Mouse (Mus musculus) granulocyte monocyte progenitor cell, adult 5-6 weeks (primary cell): ENCODE measurements around the gene Klhl5. TPM values are rescaled to one million over a fixed set of nuclear protein-coding genes. Genes with fewer than 3 reads are reported as not detected.
A peak's percentile ranks its signal among the peaks of the same experiment; 100 is the strongest.

ENCODE experiments used
- ATAC-seq: replicated peaks from 2 replicates; pipeline ENCODE4 v1.8.0; 2016; ENCODE audit warnings: mild to moderate bottlenecking, moderate TSS enrichment, inconsistent platforms; ENCODE audit not compliant: poor library complexity, severe bottlenecking
- total RNA-seq, 2 experiments: library from RNA; stranded (forward) in 1 of 2; stranded (reverse) in 1 of 2; fragments of 200-712, 200-1000 nt in 1 of 2; fragments of >200 nt in 1 of 2; fragmentation: Nextera tagmentation in 1 of 2; gene quantifications; 2 replicates each; pipeline ENCODE4 v1.2.3; 2014 to 2017

Klhl5 gene
- total RNA-seq, 2 experiments from 2014 or later = 75.1 to 96.8 TPM

- ATAC-seq = no peak
These were observed 73.9 kb downstream of the Klhl5 start for GRCm38 (mm10) chr5:65181160-65181793.

GRCm38 (mm10) chr5:65181794-65182169, 74.4 kb downstream of the Klhl5 start:
- ATAC-seq = no peak

- ATAC-seq = no peak
These were observed 74.9 kb downstream of the Klhl5 start for GRCm38 (mm10) chr5:65182268-65182667.

- ATAC-seq = no peak
These were observed 84.3 kb downstream of the Klhl5 start for GRCm38 (mm10) chr5:65191601-65192000.

- no peak for ATAC-seq
These were observed 87.1 kb downstream of the Klhl5 start for GRCm38 (mm10) chr5:65194441-65194840.

- ATAC-seq = peak; percentile 99
These were observed 92.2 kb downstream of the Klhl5 start, which contains the start of gene Wdr19 for GRCm38 (mm10) chr5:65199346-65200128. Gene Wdr19, plus strand, starts transcription at chr5:65199696.

- ATAC-seq = no peak
These were observed 97.4 kb downstream of the Klhl5 start for GRCm38 (mm10) chr5:65204726-65205125.

- ATAC-seq = peak; percentile 79
These were observed 106.0 kb downstream of the Klhl5 start for GRCm38 (mm10) chr5:65213321-65213720.

Other genes with a start within 250 kb of the Klhl5 start
- gene Tlr1, start 174.0 kb upstream of the Klhl5 start, total RNA-seq (2014; fragmentation: Nextera tagmentation) = 11.1 and 11.3 TPM in 2 replicates
- gene Tlr1, start 174.0 kb upstream of the Klhl5 start, total RNA-seq (2017) = 3.7 and 7.2 TPM in 2 replicates
- gene Tlr6, start 147.4 kb upstream of the Klhl5 start, total RNA-seq (2014; fragmentation: Nextera tagmentation) = 3.1 and 5.0 TPM in 2 replicates
- gene Tlr6, start 147.4 kb upstream of the Klhl5 start, total RNA-seq (2017) = 2.6 and 6.7 TPM in 2 replicates
- 9.1 and 10.3 TPM in 2 replicates for gene Fam114a1, start 137.5 kb upstream of the Klhl5 start, total RNA-seq (2014; fragmentation: Nextera tagmentation)
- gene Fam114a1, start 137.5 kb upstream of the Klhl5 start, total RNA-seq (2017) = 6.6 and 8.5 TPM in 2 replicates
- 38.6 and 42.1 TPM in 2 replicates for gene Tmem156, start 15.4 kb upstream of the Klhl5 start, total RNA-seq (2014; fragmentation: Nextera tagmentation)
- 49.4 and 62.3 TPM in 2 replicates for gene Tmem156, start 15.4 kb upstream of the Klhl5 start, total RNA-seq (2017)
- gene Wdr19, start 92.2 kb downstream of the Klhl5 start, total RNA-seq (2014; fragmentation: Nextera tagmentation) = 5.2 and 6.3 TPM in 2 replicates
- gene Wdr19, start 92.2 kb downstream of the Klhl5 start, total RNA-seq (2017) = 3.8 and 4.4 TPM in 2 replicates
- 78.7 and 111 TPM in 2 replicates for gene Rfc1, start 228.1 kb downstream of the Klhl5 start, total RNA-seq (2014; fragmentation: Nextera tagmentation)
- gene Rfc1, start 228.1 kb downstream of the Klhl5 start, total RNA-seq (2017) = 128 and 130 TPM in 2 replicates
- gene Klb, start 240.8 kb downstream of the Klhl5 start, total RNA-seq (2014; fragmentation: Nextera tagmentation) = not detected in 2 replicates
- not detected in 2 replicates for gene Klb, start 240.8 kb downstream of the Klhl5 start, total RNA-seq (2017)